Mouse (Mus musculus) forebrain, embryonic 13.5 days (tissue): ENCODE results near the gene Atp6v1c2. TPM values are rescaled to one million over a fixed set of nuclear protein-coding genes. Genes with fewer than 3 reads are reported as not detected.

Source experiments
- ATAC-seq: fragments of 200-750 bp; cut with Nextera tagmentation; 2 replicates; pipeline ENCODE4 v1.8.0; 2017
- H3K27ac ChIP-seq: fragments of 300-500 bp; sonication (generic); 2 replicates; pipeline ENCODE4 v1.5.1; 2015; ENCODE audit warnings: inconsistent platforms, mild to moderate bottlenecking, moderate library complexity
- H3K27me3 ChIP-seq: fragments of 300-500 bp; sonication (generic); 2 replicates; pipeline ENCODE4 v1.6.1; 2015; ENCODE audit warnings: mild to moderate bottlenecking, inconsistent platforms
- H3K36me3 ChIP-seq: fragments of 300-500 bp; sonication (generic); 2 replicates; pipeline ENCODE4 v1.6.1; 2015; ENCODE audit warnings: mild to moderate bottlenecking, inconsistent platforms; ENCODE audit not compliant: poor library complexity, severe bottlenecking
- H3K4me1 ChIP-seq: fragments of 300-500 bp; sonication (generic); 2 replicates; pipeline ENCODE4 v1.6.1; 2015; ENCODE audit warnings: inconsistent platforms
- H3K4me2 ChIP-seq: fragments of 300-500 bp; sonication (generic); 2 replicates; pipeline ENCODE4 v1.6.1; 2015; ENCODE audit warnings: inconsistent platforms, mild to moderate bottlenecking, moderate library complexity
- H3K4me3 ChIP-seq: fragments of 300-500 bp; sonication (generic); 2 replicates; pipeline ENCODE4 v1.5.1; 2015; ENCODE audit warnings: mild to moderate bottlenecking, inconsistent platforms
- H3K9ac ChIP-seq: fragments of 300-500 bp; sonication (generic); 2 replicates; pipeline ENCODE4 v1.6.1; 2015; ENCODE audit warnings: mild to moderate bottlenecking, inconsistent platforms
- H3K9me3 ChIP-seq: fragments of 300-500 bp; sonication (generic); replicated peaks from 2 replicates; pipeline ENCODE4 v1.6.1; 2016; ENCODE audit warnings: inconsistent platforms
- WGBS: fragments of 180-500 bp; shearing (Covaris S2); methylation state at CpG from one replicate; pipeline ENCODE4 v1.1.7; 2015; 5-methylcytosine and 5-hydroxymethylcytosine counted together
- polyA plus RNA-seq: library from polyadenylated mRNA; unstranded; fragments of >200 nt; fragmentation: Nextera tagmentation; extraction: Ambion mirVana; gene quantifications from 2 replicates; pipeline ENCODE4 v1.2.1, GENCODE M21; 2015

Gene Atp6v1c2
- 0.82 and 0.96 TPM in 2 replicates for polyA plus RNA-seq

GRCm38 (mm10) chr12:17329259-17329658, at the start of gene Atp6v1c2:
Gene Atp6v1c2, minus strand, starts transcription at chr12:17329359.
- H3K4me1 ChIP-seq, result peaks cover 10% of the 10 kb centered on the region
- no peak within 1 kb of the TSS for H3K4me2 ChIP-seq
- H3K27ac ChIP-seq, result no peak within 1 kb of the TSS
- H3K36me3 ChIP-seq, result no peaks in the 10 kb centered on the region
- H3K4me3 ChIP-seq, result no peak within 1 kb of the TSS
- H3K9me3 ChIP-seq, result no peaks in the 10 kb centered on the region
- 76% methylated on average over 3 of the region's 3 CpGs for WGBS
- no peak within 1 kb of the TSS for H3K9ac ChIP-seq
- H3K27me3 ChIP-seq, result peaks cover 19% of the 10 kb centered on the region
- no peak for ATAC-seq

GRCm38 (mm10) chr12:17376521-17376920, 47.4 kb upstream of the Atp6v1c2 start:
- H3K36me3 ChIP-seq, result peaks cover 86% of the 10 kb centered on the region

GRCm38 (mm10) chr12:17375243-17375642, 46.1 kb upstream of the Atp6v1c2 start:
- no peak for ATAC-seq
- WGBS, result 95% methylated on average over 4 of the region's 4 CpGs
- H3K9me3 ChIP-seq, result no peaks in the 10 kb centered on the region

More at GRCm38 (mm10) chr12:17376521-17376920, 47.4 kb upstream of the Atp6v1c2 start:
- no peak overlapping the region for H3K4me3 ChIP-seq
- no peak overlapping the region for H3K27ac ChIP-seq
- WGBS, result 88% methylated on average over 6 of the region's 6 CpGs
- ATAC-seq, result no peak
- no peaks in the 10 kb centered on the region for H3K9me3 ChIP-seq
- H3K4me1 ChIP-seq, result no peaks in the 10 kb centered on the region
- no peak overlapping the region for H3K4me2 ChIP-seq
- no peak overlapping the region for H3K9ac ChIP-seq
- no peaks in the 10 kb centered on the region for H3K27me3 ChIP-seq

GRCm38 (mm10) chr12:17373470-17373975, 44.4 kb upstream of the Atp6v1c2 start:
- H3K9me3 ChIP-seq, result no peaks in the 10 kb centered on the region
- peaks cover 91% of the 10 kb centered on the region for H3K36me3 ChIP-seq
- H3K4me1 ChIP-seq, result no peaks in the 10 kb centered on the region
- no peak overlapping the region for H3K4me2 ChIP-seq
- ATAC-seq, result no peak
- H3K27me3 ChIP-seq, result no peaks in the 10 kb centered on the region
- 97% methylated on average over 5 of the region's 5 CpGs for WGBS
- H3K9ac ChIP-seq, result no peak overlapping the region
- H3K27ac ChIP-seq, result no peak overlapping the region
- H3K4me3 ChIP-seq, result no peak overlapping the region

More at GRCm38 (mm10) chr12:17375243-17375642, 46.1 kb upstream of the Atp6v1c2 start:
- H3K27me3 ChIP-seq, result no peaks in the 10 kb centered on the region
- H3K36me3 ChIP-seq, result peaks cover 89% of the 10 kb centered on the region
- H3K4me1 ChIP-seq, result no peaks in the 10 kb centered on the region
- H3K4me2 ChIP-seq, result no peak overlapping the region
- H3K9ac ChIP-seq, result no peak overlapping the region
- no peak overlapping the region for H3K27ac ChIP-seq
- H3K4me3 ChIP-seq, result no peak overlapping the region

- no peaks in the 10 kb centered on the region for H3K4me1 ChIP-seq
- no peak overlapping the region for H3K9ac ChIP-seq
- H3K4me3 ChIP-seq, result no peak overlapping the region
- H3K9me3 ChIP-seq, result no peaks in the 10 kb centered on the region
- ATAC-seq, result no peak
- no peak overlapping the region for H3K27ac ChIP-seq
- H3K27me3 ChIP-seq, result no peaks in the 10 kb centered on the region
- H3K36me3 ChIP-seq, result peaks cover 94% of the 10 kb centered on the region
- no peak overlapping the region for H3K4me2 ChIP-seq
- WGBS, result 83% methylated on average over 3 of the region's 3 CpGs
Observed at GRCm38 (mm10) chr12:17372696-17373095, 43.5 kb upstream of the Atp6v1c2 start.

GRCm38 (mm10) chr12:17371589-17372235, 42.6 kb upstream of the Atp6v1c2 start:
- no peaks in the 10 kb centered on the region for H3K4me1 ChIP-seq
- H3K27me3 ChIP-seq, result no peaks in the 10 kb centered on the region
- no peak overlapping the region for H3K4me2 ChIP-seq
- no peak overlapping the region for H3K27ac ChIP-seq
- H3K4me3 ChIP-seq, result no peak overlapping the region
- no peaks in the 10 kb centered on the region for H3K9me3 ChIP-seq
- no peak for ATAC-seq
- 92% methylated on average over 8 of the region's 8 CpGs for WGBS
- H3K9ac ChIP-seq, result no peak overlapping the region
- H3K36me3 ChIP-seq, result peaks cover 93% of the 10 kb centered on the region

GRCm38 (mm10) chr12:17369551-17370325, 40.6 kb upstream of the Atp6v1c2 start:
- H3K9me3 ChIP-seq, result no peaks in the 10 kb centered on the region
- H3K9ac ChIP-seq, result no peak overlapping the region
- ATAC-seq, result no peak
- no peak overlapping the region for H3K4me2 ChIP-seq
- no peaks in the 10 kb centered on the region for H3K4me1 ChIP-seq
- H3K27me3 ChIP-seq, result no peaks in the 10 kb centered on the region
- H3K36me3 ChIP-seq, result peaks cover 82% of the 10 kb centered on the region
- H3K4me3 ChIP-seq, result no peak overlapping the region
- H3K27ac ChIP-seq, result no peak overlapping the region
- 94% methylated on average over 7 of the region's 7 CpGs for WGBS

GRCm38 (mm10) chr12:17369111-17369510, 40.0 kb upstream of the Atp6v1c2 start:
- Histone ChIP-seq H3K9ac (no peak overlapping the region), H3K4me2 (no peak overlapping the region), H3K27ac (no peak overlapping the region), H3K9me3 (no peaks in the 10 kb centered on the region), H3K4me1 (no peaks in the 10 kb centered on the region), H3K36me3 (peaks cover 82% of the 10 kb centered on the region), H3K4me3 (no peak overlapping the region), H3K27me3 (no peaks in the 10 kb centered on the region)
- WGBS, result 96% methylated on average over 3 of the region's 3 CpGs
- ATAC-seq, result no peak

- Histone ChIP-seq H3K27me3 (no peaks in the 10 kb centered on the region), H3K36me3 (peaks cover 83% of the 10 kb centered on the region), H3K9ac (no peak overlapping the region), H3K9me3 (no peaks in the 10 kb centered on the region), H3K4me1 (no peaks in the 10 kb centered on the region), H3K4me3 (no peak overlapping the region), H3K4me2 (no peak overlapping the region), H3K27ac (no peak overlapping the region)
- ATAC-seq, result peak; percentile 86; the same call in 1 of the 2 replicates
- 69% methylated on average over 5 of the region's 5 CpGs for WGBS
Observed at GRCm38 (mm10) chr12:17366981-17367380, 37.8 kb upstream of the Atp6v1c2 start.

GRCm38 (mm10) chr12:17362316-17362715, 33.2 kb upstream of the Atp6v1c2 start:
- Histone ChIP-seq H3K9ac (no peak overlapping the region), H3K4me1 (no peaks in the 10 kb centered on the region; the same call in 1 of the 2 replicates), H3K4me3 (no peak overlapping the region), H3K9me3 (no peaks in the 10 kb centered on the region), H3K4me2 (no peak overlapping the region), H3K27me3 (no peaks in the 10 kb centered on the region), H3K27ac (no peak overlapping the region), H3K36me3 (peaks cover 78% of the 10 kb centered on the region)
- 94% methylated on average over 5 of the region's 5 CpGs for WGBS
- no peak for ATAC-seq

GRCm38 (mm10) chr12:17360650-17361049, 31.5 kb upstream of the Atp6v1c2 start:
- no peak overlapping the region for H3K9ac ChIP-seq
- ATAC-seq, result no peak
- no peak overlapping the region for H3K4me3 ChIP-seq
- H3K4me1 ChIP-seq, result no peaks in the 10 kb centered on the region; the same call in 1 of the 2 replicates
- H3K27ac ChIP-seq, result no peak overlapping the region
- H3K36me3 ChIP-seq, result peaks cover 83% of the 10 kb centered on the region
- 6% methylated on average over 4 of the region's 4 CpGs for WGBS
- no peaks in the 10 kb centered on the region for H3K27me3 ChIP-seq
- no peak overlapping the region for H3K4me2 ChIP-seq
- H3K9me3 ChIP-seq, result no peaks in the 10 kb centered on the region

- H3K4me3 ChIP-seq, result no peak overlapping the region
- peaks cover 83% of the 10 kb centered on the region for H3K36me3 ChIP-seq
- WGBS, result 45% methylated on average over 9 of the region's 9 CpGs
- no peaks in the 10 kb centered on the region for H3K27me3 ChIP-seq
- H3K27ac ChIP-seq, result no peak overlapping the region
- H3K4me2 ChIP-seq, result no peak overlapping the region
- no peak for ATAC-seq
- H3K9ac ChIP-seq, result peak overlapping the region; percentile 27; the same call in 1 of the 2 replicates
- H3K9me3 ChIP-seq, result no peaks in the 10 kb centered on the region
- no peaks in the 10 kb centered on the region; the same call in 1 of the 2 replicates for H3K4me1 ChIP-seq
Observed at GRCm38 (mm10) chr12:17360104-17360503, 30.9 kb upstream of the Atp6v1c2 start.
